Mouse (Mus musculus) hindbrain, embryonic 11.5 days (tissue): ENCODE data around the gene Vmn1r11. TPM values are rescaled to one million over a fixed set of nuclear protein-coding genes. Genes with fewer than 3 reads are reported as not detected.

Experiments used
- ATAC-seq: fragments of 200-750 bp; cut with Nextera tagmentation; 2 replicates; pipeline ENCODE4 v1.8.0; 2017; ENCODE audit warnings: mild to moderate bottlenecking, moderate TSS enrichment, moderate library complexity; ENCODE audit not compliant: low FRiP score
- DNase-seq: peaks from one replicate; pipeline ENCODE4 v3.0.0-alpha.2; 2015; ENCODE audit warnings: low spot score
- H3K27ac ChIP-seq: fragments of 300-500 bp; sonication (generic); 2 replicates; pipeline ENCODE4 v1.5.1; 2014; ENCODE audit warnings: mild to moderate bottlenecking, low read depth, low read length
- H3K27me3 ChIP-seq: fragments of 300-500 bp; sonication (generic); 2 replicates; pipeline ENCODE4 v1.6.1; 2014; ENCODE audit warnings: mild to moderate bottlenecking, low read length, moderate library complexity, mixed read lengths; ENCODE audit not compliant: control insufficient read depth, insufficient read depth
- H3K36me3 ChIP-seq: fragments of 300-500 bp; sonication (generic); 2 replicates; pipeline ENCODE4 v1.6.1; 2014; ENCODE audit warnings: mild to moderate bottlenecking, low read length, moderate library complexity, mixed read lengths; ENCODE audit not compliant: control insufficient read depth, insufficient read depth
- H3K4me1 ChIP-seq: fragments of 300-500 bp; sonication (generic); replicated peaks from 2 replicates; pipeline ENCODE4 v1.6.1; 2014; ENCODE audit warnings: low read length, mixed read lengths; ENCODE audit not compliant: control insufficient read depth, insufficient read depth
- H3K4me2 ChIP-seq: fragments of 300-500 bp; sonication (generic); replicated peaks from 2 replicates; pipeline ENCODE4 v1.6.1; 2014; ENCODE audit warnings: mild to moderate bottlenecking, low read depth, low read length
- H3K4me3 ChIP-seq: fragments of 300-500 bp; sonication (generic); 2 replicates; pipeline ENCODE4 v1.5.1; 2014; ENCODE audit warnings: low read depth, low read length
- H3K9ac ChIP-seq: fragments of 300-500 bp; sonication (generic); 2 replicates; pipeline ENCODE4 v1.6.1; 2014; ENCODE audit warnings: low read depth, low read length
- H3K9me3 ChIP-seq: fragments of 300-500 bp; sonication (generic); 2 replicates; pipeline ENCODE4 v1.6.1; 2016; ENCODE audit warnings: low read length; ENCODE audit not compliant: control insufficient read depth
- WGBS: fragments of 180-500 bp; shearing (Covaris S2); extraction: QIAGEN DNeasy Blood & Tissue Kit; methylation state at CpG from one replicate; pipeline ENCODE4 v1.1.7; 2014; 5-methylcytosine and 5-hydroxymethylcytosine counted together
- polyA plus RNA-seq: library from polyadenylated mRNA; unstranded; fragments of >200 nt; fragmentation: Nextera tagmentation; extraction: Ambion mirVana; gene quantifications from 2 replicates; pipeline ENCODE4 v1.2.1, GENCODE M21; 2014

Gene Vmn1r11
- not detected in 2 replicates for polyA plus RNA-seq

DNA sequence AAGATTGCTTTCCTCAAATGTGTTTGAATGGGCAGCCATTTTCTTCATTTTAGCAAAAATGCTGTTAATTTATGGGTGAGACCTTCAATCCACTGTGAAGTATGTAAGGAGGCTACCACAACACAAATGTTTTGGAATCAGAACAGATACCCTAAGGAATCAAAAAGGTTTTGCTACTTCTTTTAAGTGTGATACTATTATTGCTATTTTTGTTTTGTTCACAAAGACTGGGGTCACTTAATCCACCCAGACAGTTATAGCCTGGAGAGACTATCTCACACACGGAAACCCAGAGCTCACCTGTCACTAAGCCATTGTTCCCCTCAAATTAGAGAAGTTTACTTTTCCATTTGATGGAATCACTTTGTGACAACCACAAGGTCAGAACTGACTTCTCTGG, at the start of gene Vmn1r11:
Gene Vmn1r11, plus strand, starts transcription at position 301 of the 400 bp plus-strand sequence.
- WGBS: 78% methylated on average over 1 of the region's 1 CpGs
- Histone ChIP-seq H3K27ac (no peak within 1 kb of the TSS), H3K4me3 (no peak within 1 kb of the TSS)

DNA sequence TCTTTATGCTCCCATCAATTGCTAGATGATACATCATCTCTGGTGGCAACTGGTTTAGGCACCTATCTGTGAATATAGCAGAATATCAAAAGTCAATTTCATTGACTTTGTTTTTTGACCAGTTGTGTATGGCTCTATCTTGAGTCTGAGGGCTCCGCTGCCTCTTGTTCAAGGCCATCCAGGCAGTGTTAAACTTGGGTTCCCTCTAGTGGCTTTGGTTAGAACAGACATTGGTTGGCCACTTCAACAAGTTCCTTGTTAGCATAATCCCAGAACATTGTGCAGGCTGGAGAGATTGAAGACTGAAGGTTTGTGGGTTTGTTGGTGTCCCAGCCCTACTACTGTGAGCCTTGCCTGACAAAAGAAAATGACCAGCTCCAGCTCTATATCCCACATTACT, 26.9 kb upstream of the Vmn1r11 start:
- ATAC-seq: no peak
- no peak overlapping the region for H3K4me3 ChIP-seq
- DNase-seq: peak; percentile 5
- WGBS: 62% methylated on average over 1 of the region's 1 CpGs
- H3K27me3 ChIP-seq: no peaks in the 10 kb centered on the region
- H3K4me1 ChIP-seq: no peaks in the 10 kb centered on the region
- no peaks in the 10 kb centered on the region for H3K36me3 ChIP-seq
- no peaks in the 10 kb centered on the region for H3K9me3 ChIP-seq
- no peak overlapping the region for H3K9ac ChIP-seq
- H3K27ac ChIP-seq: no peak overlapping the region
- no peak overlapping the region for H3K4me2 ChIP-seq

More for the DNA sequence above, at the start of gene Vmn1r11:
- H3K4me1 ChIP-seq: no peaks in the 10 kb centered on the region
- H3K36me3 ChIP-seq: no peaks in the 10 kb centered on the region
- ATAC-seq: no peak
- H3K9me3 ChIP-seq: no peaks in the 10 kb centered on the region
- H3K27me3 ChIP-seq: no peaks in the 10 kb centered on the region
- no peak within 1 kb of the TSS for H3K4me2 ChIP-seq
- DNase-seq: no peak
- H3K9ac ChIP-seq: no peak within 1 kb of the TSS

DNA sequence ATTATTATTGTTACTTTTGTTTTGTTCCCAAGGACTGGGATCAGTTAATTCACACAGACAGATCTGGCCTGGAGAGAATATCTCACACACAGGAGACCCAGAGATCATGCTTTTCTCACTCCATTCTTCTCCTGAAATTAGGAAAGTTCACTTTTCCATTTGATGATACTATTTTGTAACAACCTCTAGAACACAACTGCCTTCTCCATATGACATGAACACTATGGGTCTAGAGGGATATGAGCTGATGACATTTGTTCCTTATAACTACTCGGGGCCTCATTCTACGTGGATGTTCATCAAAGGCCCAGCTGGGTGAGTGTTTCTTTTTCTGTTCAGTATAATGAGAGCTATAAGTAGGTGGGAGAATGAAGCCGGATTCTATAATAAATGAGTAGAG, 24.1 kb upstream of the Vmn1r11 start, which contains the start of gene Vmn1r10:
Gene Vmn1r10, plus strand, starts transcription at position 301 of the 400 bp plus-strand sequence.
- no peak within 1 kb of the TSS for H3K4me3 ChIP-seq
- no peaks in the 10 kb centered on the region for H3K27me3 ChIP-seq
- H3K4me1 ChIP-seq: no peaks in the 10 kb centered on the region
- 84% methylated on average over 3 of the region's 3 CpGs for WGBS
- H3K9me3 ChIP-seq: no peaks in the 10 kb centered on the region
- no peak within 1 kb of the TSS for H3K27ac ChIP-seq
- ATAC-seq (no peak), DNase-seq (no peak)
- no peak within 1 kb of the TSS for H3K4me2 ChIP-seq
- H3K36me3 ChIP-seq: no peaks in the 10 kb centered on the region
- no peak within 1 kb of the TSS for H3K9ac ChIP-seq

DNA sequence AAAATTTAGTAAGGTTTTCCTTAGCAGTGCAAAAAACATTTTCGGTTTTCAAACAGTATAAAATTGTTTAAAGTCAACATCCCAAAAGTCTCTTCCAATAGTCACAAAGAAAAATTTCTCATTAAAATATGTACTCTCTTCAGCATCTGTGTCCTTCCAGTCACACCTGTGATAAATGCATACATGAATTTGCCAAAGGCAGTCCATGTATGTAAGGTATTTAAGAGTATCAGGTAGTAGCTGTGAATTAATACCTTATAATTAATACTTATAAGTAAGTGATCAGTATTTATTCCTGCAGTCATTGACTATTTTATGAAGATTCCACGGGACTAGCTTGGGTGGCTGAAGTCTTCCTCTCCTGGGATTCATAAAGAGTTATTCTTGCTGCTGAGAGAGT, 23.4 kb downstream of the Vmn1r11 start, which contains the start of gene Vmn1r12:
Gene Vmn1r12, plus strand, starts transcription at position 301 of the 400 bp plus-strand sequence.
- ATAC-seq (no peak), DNase-seq (no peak)
- H3K27me3 ChIP-seq: no peaks in the 10 kb centered on the region
- no peaks in the 10 kb centered on the region for H3K4me1 ChIP-seq
- 92% methylated on average over 2 of the region's 2 CpGs for WGBS
- no peak within 1 kb of the TSS for H3K4me3 ChIP-seq
- no peak within 1 kb of the TSS for H3K9ac ChIP-seq
- no peak within 1 kb of the TSS for H3K4me2 ChIP-seq
- H3K36me3 ChIP-seq: no peaks in the 10 kb centered on the region
- H3K27ac ChIP-seq: no peak within 1 kb of the TSS
- no peaks in the 10 kb centered on the region for H3K9me3 ChIP-seq

Other genes with a start within 250 kb of the Vmn1r11 start
- gene Nt5c3, start 209.5 kb upstream of the Vmn1r11 start, polyA plus RNA-seq: 98.1 and 102 TPM in 2 replicates
- gene Vmn1r4, start 209.4 kb upstream of the Vmn1r11 start, polyA plus RNA-seq: 0.15 and 0.38 TPM in 2 replicates
- gene Vmn1r5, start 163.2 kb upstream of the Vmn1r11 start, polyA plus RNA-seq: not detected in 2 replicates
- not detected in 2 replicates for gene Vmn1r6, start 136.2 kb upstream of the Vmn1r11 start, polyA plus RNA-seq
- gene Vmn1r7, start 108.1 kb upstream of the Vmn1r11 start, polyA plus RNA-seq: not detected in 2 replicates
- gene Vmn1r8, start 101.2 kb upstream of the Vmn1r11 start, polyA plus RNA-seq: not detected in 2 replicates
- not detected in 2 replicates for gene Vmn1r9, start 66.7 kb upstream of the Vmn1r11 start, polyA plus RNA-seq
- not detected in 2 replicates for gene Vmn1r10, start 24.0 kb upstream of the Vmn1r11 start, polyA plus RNA-seq
- not detected in 2 replicates for gene Vmn1r12, start 23.5 kb downstream of the Vmn1r11 start, polyA plus RNA-seq
- not detected in 2 replicates for gene Vmn1r13, start 69.8 kb downstream of the Vmn1r11 start, polyA plus RNA-seq
- gene Vmn1r14, start 98.2 kb downstream of the Vmn1r11 start, polyA plus RNA-seq: not detected in 2 replicates
- gene Vmn1r15, start 124.5 kb downstream of the Vmn1r11 start, polyA plus RNA-seq: not detected in 2 replicates
- not detected in 2 replicates for gene Vmn1r16, start 196.0 kb downstream of the Vmn1r11 start, polyA plus RNA-seq
- gene Vmn1r17, start 230.3 kb downstream of the Vmn1r11 start, polyA plus RNA-seq: not detected in 2 replicates